Mouse (Mus musculus): ENCODE data around the gene Kbtbd13.
A peak's percentile ranks its signal among the peaks of the same experiment; 100 is the strongest.

The Kbtbd13 gene

DNA sequence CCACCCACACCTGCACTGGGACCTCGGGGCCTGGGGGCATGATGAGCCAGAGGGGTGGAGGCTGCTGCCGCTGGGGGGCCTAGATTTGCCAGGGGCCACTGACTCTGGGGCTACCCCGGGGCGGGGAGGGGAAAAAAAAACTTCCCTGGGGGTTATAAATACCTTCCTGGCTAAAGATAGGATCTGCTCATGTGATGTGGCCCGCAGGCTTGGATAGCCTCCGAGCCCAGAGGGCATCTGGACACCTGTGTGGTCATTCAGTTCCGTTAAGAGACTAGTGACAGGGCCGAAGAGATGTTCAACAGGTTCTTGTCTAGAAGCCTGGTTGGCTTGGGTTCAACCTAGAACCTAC, at the start of gene Kbtbd13:
Gene Kbtbd13, minus strand, starts transcription at position 40 of the 352 bp plus-strand sequence.
- DNase-seq (ENCODE audit: low read depth in 2 of 2, low spot score in 2 of 2), result no peak

- peak; percentile 93 to 97 for DNase-seq (ENCODE audit: low read depth in 2 of 2, low spot score in 2 of 2)
Observed at GRCm38 (mm10) chr9:65435671-65436301, 44.3 kb upstream of the Kbtbd13 start, which contains the start of gene Mtfmt. Gene Mtfmt (plus strand): TSS chr9:65435782.

GRCm38 (mm10) chr9:65435211-65435610, 43.8 kb upstream of the Kbtbd13 start:
- no peak for DNase-seq (ENCODE audit: low read depth in 2 of 2, low spot score in 2 of 2)

- peak; percentile 9 to 58 for DNase-seq (ENCODE audit: low read depth in 2 of 2, low spot score in 2 of 2)
Observed at GRCm38 (mm10) chr9:65434140-65434539, 42.7 kb upstream of the Kbtbd13 start.

DNA sequence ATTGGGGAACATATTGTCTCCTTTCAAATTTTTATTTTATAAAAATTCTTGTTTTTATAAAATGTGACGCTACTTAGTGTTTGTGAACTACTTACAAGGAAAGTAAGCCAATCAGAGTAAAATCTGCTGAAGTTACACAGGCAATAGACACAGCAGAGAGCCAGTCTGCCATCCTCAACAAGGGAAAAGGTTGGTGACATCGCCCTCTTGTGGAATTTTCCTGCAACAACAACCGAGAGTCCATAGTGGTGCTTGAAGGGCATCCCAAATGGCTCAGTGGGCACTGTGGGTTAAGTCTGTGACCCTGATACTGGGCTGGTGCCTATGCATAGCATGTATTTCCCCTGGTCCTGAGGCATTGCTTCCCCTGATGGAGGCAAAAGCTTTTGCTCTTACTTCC, 40.8 kb upstream of the Kbtbd13 start:
- peak; percentile 68 to 79 for DNase-seq (ENCODE audit: low read depth in 2 of 2, low spot score in 2 of 2)

DNA sequence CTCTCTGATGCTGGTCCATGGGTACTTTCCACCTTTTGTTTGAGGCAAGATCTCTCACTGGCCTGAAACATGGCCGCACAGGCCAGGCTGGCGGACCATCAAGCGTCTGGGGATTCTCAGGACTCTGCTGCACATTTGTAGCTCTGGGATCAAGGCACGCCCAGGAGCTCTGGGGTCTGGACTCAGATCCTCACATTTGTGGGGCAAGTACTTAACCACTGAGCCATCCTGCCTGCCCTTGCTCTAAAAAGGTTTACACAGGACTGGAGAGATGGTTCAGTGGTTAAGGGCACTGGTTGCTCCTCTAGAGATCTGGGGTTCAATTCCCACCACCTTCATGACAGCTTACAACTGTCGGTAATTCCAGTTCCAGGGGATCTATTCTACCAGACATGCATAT, 39.5 kb upstream of the Kbtbd13 start:
- DNase-seq (ENCODE audit: low read depth in 2 of 2, low spot score in 2 of 2), result no peak

- DNase-seq (ENCODE audit: low read depth in 2 of 2, low spot score in 2 of 2), result no peak
Observed at GRCm38 (mm10) chr9:65430401-65430800, 38.9 kb upstream of the Kbtbd13 start.

- no peak for DNase-seq (ENCODE audit: low read depth in 2 of 2, low spot score in 2 of 2)
Observed at GRCm38 (mm10) chr9:65428003-65428402, 36.6 kb upstream of the Kbtbd13 start.

DNA sequence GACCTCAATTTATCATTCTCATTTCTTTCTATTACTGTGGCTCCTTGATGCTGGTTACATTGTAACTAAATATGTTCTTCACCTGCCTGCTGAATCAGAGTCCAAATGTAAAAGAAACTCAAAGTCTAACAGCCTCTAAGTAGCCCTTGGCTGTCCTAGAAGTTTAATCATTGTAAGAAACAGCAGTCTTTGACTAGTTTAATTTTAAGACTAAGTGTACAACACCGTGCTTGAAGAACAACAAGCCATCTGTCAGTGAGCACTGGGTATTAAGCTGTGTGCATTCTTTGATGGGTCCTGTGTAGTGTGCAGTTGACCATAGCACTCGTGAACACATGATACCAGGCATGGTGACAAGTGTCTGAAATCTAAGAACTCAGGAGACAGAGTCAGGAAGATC, 36.1 kb upstream of the Kbtbd13 start:
- no peak for DNase-seq (ENCODE audit: low read depth in 2 of 2, low spot score in 2 of 2)

DNA sequence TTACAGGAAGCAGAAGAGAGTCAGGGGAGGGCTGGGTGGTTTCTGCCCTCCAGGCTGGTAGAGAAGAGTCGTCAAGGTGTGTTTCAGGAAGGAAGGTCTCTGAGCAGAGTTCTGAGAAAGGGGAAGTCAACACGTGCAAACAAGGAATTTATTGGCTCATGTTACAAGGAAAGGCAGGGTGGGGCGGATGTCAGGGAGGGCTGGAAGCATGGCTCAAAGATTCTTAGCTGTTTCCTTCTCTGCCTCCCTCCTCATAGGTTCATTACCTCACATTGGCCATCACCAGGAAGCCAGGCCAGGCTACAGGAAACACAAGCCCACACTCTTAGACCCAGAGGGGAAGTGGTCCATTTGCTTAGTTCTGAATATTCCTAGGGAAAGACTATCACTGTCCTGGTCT, 32.9 kb upstream of the Kbtbd13 start:
- no peak for DNase-seq (ENCODE audit: low read depth in 2 of 2, low spot score in 2 of 2)

- no peak for DNase-seq (ENCODE audit: low read depth in 2 of 2, low spot score in 2 of 2)
Observed at GRCm38 (mm10) chr9:65422760-65423501, 31.5 kb upstream of the Kbtbd13 start, which contains the start of gene Slc51b. Gene Slc51b (minus strand): TSS chr9:65422955.

GRCm38 (mm10) chr9:65419633-65420032, 28.2 kb upstream of the Kbtbd13 start:
- no peak for DNase-seq (ENCODE audit: low read depth in 2 of 2, low spot score in 2 of 2)

DNA sequence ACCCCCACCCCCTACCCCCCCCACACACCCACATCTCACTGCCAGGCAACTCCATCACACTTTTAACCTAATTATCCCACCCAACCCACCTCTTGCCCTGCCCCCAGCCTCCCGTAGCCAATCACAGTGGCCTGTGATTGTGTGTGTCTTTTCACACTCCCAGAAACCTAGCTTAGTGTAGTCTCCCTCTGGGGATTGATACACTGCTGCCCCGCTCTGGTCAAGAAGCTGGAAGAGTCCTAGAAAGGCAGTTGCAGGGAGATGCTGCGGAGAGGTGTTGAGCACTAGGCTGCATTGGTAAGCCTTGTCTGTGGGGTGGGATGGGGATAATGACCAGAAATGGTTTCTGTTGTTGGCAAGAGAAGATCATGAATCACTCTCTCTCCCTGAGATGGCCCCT, 26.3 kb upstream of the Kbtbd13 start:
- no peak for DNase-seq (ENCODE audit: low read depth in 2 of 2, low spot score in 2 of 2)

DNA sequence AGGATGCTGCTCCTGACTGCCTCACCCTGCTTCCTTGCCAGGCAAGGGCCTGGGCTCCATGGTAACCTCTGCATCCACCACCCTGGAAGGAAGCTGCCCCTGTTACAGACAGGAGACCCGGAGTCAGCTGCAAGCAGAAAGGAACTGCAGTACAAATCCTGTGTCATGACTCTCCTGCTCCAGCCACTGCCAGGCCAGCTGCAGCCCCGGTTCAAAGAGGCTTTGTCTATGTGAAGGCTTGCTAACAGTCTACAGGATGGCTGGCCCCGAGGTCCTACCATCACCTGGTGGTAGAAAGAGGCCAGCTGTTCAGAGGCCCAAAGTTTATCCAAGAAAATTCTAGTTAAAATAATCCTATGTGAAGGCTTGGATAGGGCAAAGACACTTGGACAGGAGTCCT, 19.9 kb upstream of the Kbtbd13 start:
- DNase-seq (ENCODE audit: low read depth in 2 of 2, low spot score in 2 of 2), result no peak

DNA sequence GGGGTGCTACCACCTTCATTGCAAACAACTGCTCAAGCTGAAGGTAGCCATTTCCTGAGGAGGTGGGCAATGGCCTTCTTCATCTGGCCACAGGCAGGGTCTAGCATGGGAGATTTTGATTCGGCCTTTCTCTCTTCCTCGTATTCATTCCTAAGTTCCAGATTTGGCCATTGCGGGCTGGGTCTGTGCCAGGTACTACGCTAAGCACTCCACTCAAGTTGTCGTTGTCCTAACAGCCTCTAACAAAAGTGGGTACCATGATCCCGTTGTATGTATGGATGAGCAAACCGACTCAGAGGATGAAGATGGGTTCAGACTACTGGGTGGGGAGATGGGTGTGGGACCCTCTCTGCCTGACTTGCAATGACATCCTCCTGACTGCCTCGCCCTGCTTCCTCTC, 18.9 kb upstream of the Kbtbd13 start:
- no peak for DNase-seq (ENCODE audit: low read depth in 2 of 2, low spot score in 2 of 2)

GRCm38 (mm10) chr9:65408871-65409295, 17.4 kb upstream of the Kbtbd13 start:
- DNase-seq (ENCODE audit: low read depth in 2 of 2, low spot score in 2 of 2), result no peak

GRCm38 (mm10) chr9:65407861-65408260, 16.4 kb upstream of the Kbtbd13 start:
- DNase-seq (ENCODE audit: low read depth in 2 of 2, low spot score in 2 of 2), result no peak

- no peak for DNase-seq (ENCODE audit: low read depth in 2 of 2, low spot score in 2 of 2)
Observed at GRCm38 (mm10) chr9:65407327-65407726, 15.9 kb upstream of the Kbtbd13 start.

DNA sequence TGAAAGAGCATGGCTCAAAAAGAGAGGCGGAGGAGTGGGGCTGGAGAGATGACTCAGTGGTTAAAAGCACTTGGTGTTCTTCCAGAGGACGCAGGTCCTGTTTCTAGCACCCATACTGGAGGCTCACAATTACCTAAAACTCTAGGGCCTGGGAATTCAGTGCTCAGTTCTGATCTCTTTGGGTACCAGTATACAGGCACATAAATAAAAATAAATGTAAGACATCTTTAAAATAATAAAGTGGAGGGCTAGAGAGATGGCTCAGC, 13.7 kb upstream of the Kbtbd13 start:
- DNase-seq (ENCODE audit: low read depth in 2 of 2, low spot score in 2 of 2), result no peak

DNA sequence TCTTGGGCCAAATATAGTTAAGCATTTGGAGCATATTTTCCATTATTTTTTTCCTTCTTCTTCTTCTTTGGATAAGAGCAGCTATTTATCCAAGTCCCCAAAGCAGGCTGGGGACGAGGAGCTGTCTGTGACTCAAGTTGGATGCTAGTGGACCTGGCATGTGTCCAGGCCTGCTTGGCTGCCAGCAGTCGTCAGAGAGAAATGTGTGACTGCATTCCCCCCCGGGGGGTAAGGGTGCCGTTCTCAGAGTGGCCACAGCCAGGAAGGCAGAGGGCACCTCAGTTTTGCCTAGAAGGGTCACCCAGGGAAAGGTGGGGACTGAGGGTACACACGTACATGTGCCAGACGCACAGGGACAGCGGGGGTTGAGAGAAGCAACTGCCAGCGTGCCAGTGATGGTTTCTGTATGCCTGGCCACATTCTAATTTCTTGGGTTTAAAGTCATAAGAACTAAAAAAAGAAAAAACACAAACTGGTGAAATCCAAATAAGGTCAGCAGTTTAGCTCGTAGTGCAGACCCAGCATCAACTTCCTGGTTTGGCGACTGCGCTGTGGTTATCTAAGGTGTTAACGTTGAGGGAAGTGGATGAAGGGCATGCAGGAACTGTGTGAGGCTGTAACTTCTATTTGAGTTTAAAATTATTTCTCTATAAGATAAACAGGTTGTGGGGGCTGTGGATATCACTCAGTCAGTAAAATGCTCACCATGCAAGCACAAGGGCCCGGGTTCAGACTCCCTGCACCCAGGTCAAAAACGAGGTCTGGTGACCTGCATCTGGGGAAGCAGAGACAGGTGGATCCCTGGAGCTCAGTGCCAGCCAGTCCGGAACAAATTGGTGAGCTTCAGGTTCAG, 13.1 kb upstream of the Kbtbd13 start:
- no peak for DNase-seq (ENCODE audit: low read depth in 2 of 2, low spot score in 2 of 2)

- no peak for DNase-seq (ENCODE audit: low read depth in 2 of 2, low spot score in 2 of 2)
Observed at GRCm38 (mm10) chr9:65399934-65400333, 8.5 kb upstream of the Kbtbd13 start.

GRCm38 (mm10) chr9:65398279-65398678, 6.8 kb upstream of the Kbtbd13 start, which contains the start of gene Rasl12:
Gene Rasl12 (plus strand): TSS chr9:65398506.
- DNase-seq (ENCODE audit: low read depth in 2 of 2, low spot score in 2 of 2), result peak; percentile 5 to 10
